10 mouse cellular contexts compared by ENCODE assay signal in the genomic region with DNA sequence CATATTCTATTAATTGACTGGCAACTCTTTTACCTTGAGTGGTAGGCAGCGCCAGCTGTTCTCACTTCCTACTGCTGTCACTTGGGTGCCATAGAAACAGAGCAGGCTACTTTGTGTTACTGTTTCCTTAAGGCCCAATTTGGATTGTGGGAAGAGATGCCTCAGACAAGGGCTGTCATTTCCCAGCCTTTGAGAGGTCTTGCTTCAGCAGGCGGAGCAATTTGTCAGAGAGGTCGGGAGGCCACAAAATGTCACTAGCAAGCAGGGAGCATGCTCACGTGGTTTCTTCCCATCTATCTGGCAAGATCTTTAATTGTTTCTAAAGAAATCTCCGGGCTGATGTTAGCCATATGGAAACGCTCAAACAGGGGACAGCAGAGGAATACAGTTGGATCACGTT.
DNase-seq lines count a peak whose midpoint lies in the region; ATAC-seq lines count a peak whose summit lies in the region.
"Had no signal": no experiment of that assay in that cellular context is flagged by ENCODE, and none has a peak within 500 bp of the region (broad histone marks: within the 10 kb centered on the region; RNA-seq: fewer than 3 reads in every experiment).

No protein-coding gene starts in this region.

- ATAC-seq in forebrain, embryonic 15.5 days (replicated peaks): peak; percentile 38; the same call in 1 of the 2 replicates
- no peak for ATAC-seq in erythroid progenitor cell, adult 5-6 weeks (replicated peaks; ENCODE audit: low FRiP score, poor library complexity, severe bottlenecking)
- ATAC-seq: intestine, postnatal 0 days had no signal

- no peak overlapping the region for H3K27ac ChIP-seq in forebrain, embryonic 15.5 days (replicated peaks)
- H3K27ac ChIP-seq: neural tube, embryonic 12.5 days had no signal

- H3K4me3 ChIP-seq in forebrain, embryonic 15.5 days: no peak overlapping the region
- H3K4me3 ChIP-seq: neural tube, embryonic 12.5 days had no signal

- H3K9ac ChIP-seq in forebrain, embryonic 15.5 days (replicated peaks): no peak overlapping the region
- H3K9ac ChIP-seq: neural tube, embryonic 12.5 days had no signal

- WGBS in forebrain, embryonic 15.5 days: 40% methylated on average over 7 of the region's 7 CpGs

- peaks cover 21% of the 10 kb centered on the region for H3K4me1 ChIP-seq in forebrain, embryonic 15.5 days

- no peaks in the 10 kb centered on the region for H3K36me3 ChIP-seq in forebrain, embryonic 15.5 days
- H3K36me3 ChIP-seq: neural tube, embryonic 12.5 days had no signal

- no peaks in the 10 kb centered on the region for H3K9me3 ChIP-seq in forebrain, embryonic 15.5 days
- H3K9me3 ChIP-seq: neural tube, embryonic 12.5 days had no signal

- intact Hi-C loops in left cerebral cortex, postnatal 4 days (cut with DNase I): no loop called here

- no peaks in the 10 kb centered on the region for H3K27me3 ChIP-seq in forebrain, embryonic 15.5 days
- H3K27me3 ChIP-seq: neural tube, embryonic 12.5 days had no signal

- no peak overlapping the region for H3K4me2 ChIP-seq in forebrain, embryonic 15.5 days (replicated peaks)
- H3K4me2 ChIP-seq: neural tube, embryonic 12.5 days had no signal

- peak; percentile 10 to 48 for DNase-seq in left cerebral cortex, adult 18-20 months (ENCODE audit: low spot score in 2 of 2)
- no peak for DNase-seq in left cerebral cortex, postnatal 4 days
- peak; percentile 11 to 38 for DNase-seq in kidney, postnatal 25 days
- peak; percentile 44 for DNase-seq in mesoderm, embryonic 11.5 days (ENCODE audit: low read depth, low spot score)
- DNase-seq in cerebellum, adult 9-10 months: no peak
- DNase-seq: adrenal gland, adult 8-10 months had no signal

Comparison
In these comparisons a context has a peak if more than half of its experiments do, and no peak if none do; other contexts are left out.
1. DNase-seq: peak in left cerebral cortex, adult 18-20 months (2 of 2), kidney, postnatal 25 days (2 of 2) and mesoderm, embryonic 11.5 days (single experiment); none in left cerebral cortex, postnatal 4 days (single experiment) and cerebellum, adult 9-10 months (single experiment).